Mouse (Mus musculus): ENCODE measurements around the gene Rnf150.

Rnf150 gene

GRCm38 (mm10) chr8:82889062-82889720, 26.0 kb downstream of the Rnf150 start:
- DNase-seq: no peak

GRCm38 (mm10) chr8:82895091-82895490, 31.9 kb downstream of the Rnf150 start:
- DNase-seq: no peak

- DNase-seq: no peak
Observed at GRCm38 (mm10) chr8:82896796-82897195, 33.6 kb downstream of the Rnf150 start.

GRCm38 (mm10) chr8:82897628-82898458, 34.7 kb downstream of the Rnf150 start:
- DNase-seq: no peak

DNA sequence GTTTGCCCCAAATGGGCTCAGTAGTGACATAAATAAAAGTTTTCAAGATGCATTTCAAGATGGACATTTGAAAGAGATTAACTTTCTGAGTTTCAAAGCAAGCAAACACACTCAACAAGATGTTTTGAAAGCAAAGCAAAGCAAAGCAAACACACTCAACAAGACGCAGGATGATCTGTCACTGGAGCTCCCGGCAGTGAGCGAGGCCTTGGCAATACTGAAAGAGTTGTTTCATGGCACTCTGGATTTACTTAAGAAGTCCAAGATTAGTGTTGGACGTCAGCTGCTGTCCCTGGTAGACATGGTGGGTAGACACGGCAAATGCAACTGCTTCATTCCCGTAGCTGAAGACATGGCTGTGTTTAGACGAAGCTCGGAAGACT, 35.3 kb downstream of the Rnf150 start:
- no peak for DNase-seq

- no peak for DNase-seq
Observed at GRCm38 (mm10) chr8:82900958-82901357, 37.8 kb downstream of the Rnf150 start.

DNA sequence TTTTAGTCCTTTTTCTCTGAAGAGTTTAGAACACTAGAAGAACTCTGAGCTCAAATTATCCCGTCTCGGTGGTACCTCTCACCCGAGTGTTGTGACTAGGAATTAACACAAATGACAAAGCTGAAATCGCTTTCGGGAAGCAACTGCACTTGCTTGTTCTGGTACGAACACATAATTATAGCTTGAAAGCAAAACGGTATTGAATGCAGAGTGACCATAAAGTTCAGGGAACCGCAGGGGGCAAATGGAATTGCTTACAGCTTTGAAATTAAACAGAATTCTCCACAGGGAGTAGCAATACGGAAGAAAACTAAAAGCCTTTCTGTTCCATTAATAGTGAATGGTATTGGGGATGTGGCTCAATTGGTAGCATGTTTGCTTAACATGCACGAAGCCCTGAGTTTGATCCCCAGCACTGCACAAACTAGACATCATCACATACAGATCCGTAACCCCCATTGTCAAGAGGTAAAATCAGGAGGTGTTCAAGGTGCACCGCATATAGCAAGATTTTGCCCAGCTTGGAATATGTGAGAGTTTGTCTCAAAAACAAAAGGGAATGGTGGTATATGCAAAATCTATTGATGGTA, 38.5 kb downstream of the Rnf150 start:
- no peak for DNase-seq

- DNase-seq: no peak
Observed at GRCm38 (mm10) chr8:82903497-82903896, 40.3 kb downstream of the Rnf150 start.

GRCm38 (mm10) chr8:82907271-82907670, 44.1 kb downstream of the Rnf150 start:
- DNase-seq: no peak

DNA sequence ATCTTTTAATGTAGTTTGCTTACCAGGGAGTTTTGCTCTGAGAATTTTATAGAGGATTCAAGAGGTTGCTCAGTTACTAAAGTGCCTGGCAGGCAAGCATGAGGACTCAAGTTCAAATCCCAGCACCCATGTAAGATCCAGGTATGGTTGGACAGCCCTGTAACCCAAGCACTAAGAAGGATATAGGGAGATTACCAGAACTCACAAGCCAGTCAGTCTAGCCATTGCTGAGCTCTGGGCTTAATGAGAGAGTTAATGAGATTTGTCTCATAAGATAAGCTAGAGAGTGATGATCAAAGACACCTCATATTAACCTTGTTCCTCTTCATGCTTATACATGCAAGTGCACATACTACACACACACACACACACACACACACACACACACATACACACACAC, 48.3 kb downstream of the Rnf150 start:
- DNase-seq: no peak

DNA sequence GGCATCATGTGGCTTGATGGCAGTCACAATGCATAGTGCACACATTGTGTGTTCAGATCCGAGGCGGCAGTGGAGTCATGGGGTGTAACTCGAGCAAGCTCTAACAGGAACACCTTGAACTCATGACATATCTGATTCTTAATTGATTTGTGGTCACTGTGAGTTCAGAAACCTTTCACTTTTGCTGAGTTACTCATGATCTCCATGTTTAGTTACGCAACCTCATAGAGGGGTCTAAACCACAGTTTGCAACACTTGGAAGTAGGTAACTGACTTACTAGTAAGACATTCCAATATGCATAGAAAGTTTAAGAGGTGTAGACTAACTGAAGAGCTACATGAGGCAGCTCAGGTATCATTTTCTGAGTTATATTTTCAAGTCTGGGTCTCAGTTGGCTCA, 49.1 kb downstream of the Rnf150 start:
- no peak for DNase-seq

DNA sequence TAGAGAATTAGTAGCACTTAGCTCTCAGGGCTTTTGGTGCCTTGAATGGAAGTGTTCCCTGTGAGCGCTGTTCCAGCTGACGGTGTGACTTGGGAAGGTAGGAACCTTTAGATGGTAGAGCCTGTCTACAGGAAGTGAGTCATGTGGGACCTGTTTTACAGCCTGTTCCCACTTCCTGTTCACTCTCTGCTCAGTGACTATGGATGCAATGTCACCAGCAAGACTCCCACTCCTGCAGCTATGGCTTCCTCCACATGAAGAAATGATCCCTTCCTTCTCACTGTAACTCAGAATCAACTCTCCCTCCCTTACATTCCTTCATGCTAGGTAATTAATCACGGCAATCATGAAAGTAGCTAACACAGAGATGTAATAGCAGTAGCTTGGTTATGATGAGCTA, 51.4 kb downstream of the Rnf150 start:
- no peak for DNase-seq

DNA sequence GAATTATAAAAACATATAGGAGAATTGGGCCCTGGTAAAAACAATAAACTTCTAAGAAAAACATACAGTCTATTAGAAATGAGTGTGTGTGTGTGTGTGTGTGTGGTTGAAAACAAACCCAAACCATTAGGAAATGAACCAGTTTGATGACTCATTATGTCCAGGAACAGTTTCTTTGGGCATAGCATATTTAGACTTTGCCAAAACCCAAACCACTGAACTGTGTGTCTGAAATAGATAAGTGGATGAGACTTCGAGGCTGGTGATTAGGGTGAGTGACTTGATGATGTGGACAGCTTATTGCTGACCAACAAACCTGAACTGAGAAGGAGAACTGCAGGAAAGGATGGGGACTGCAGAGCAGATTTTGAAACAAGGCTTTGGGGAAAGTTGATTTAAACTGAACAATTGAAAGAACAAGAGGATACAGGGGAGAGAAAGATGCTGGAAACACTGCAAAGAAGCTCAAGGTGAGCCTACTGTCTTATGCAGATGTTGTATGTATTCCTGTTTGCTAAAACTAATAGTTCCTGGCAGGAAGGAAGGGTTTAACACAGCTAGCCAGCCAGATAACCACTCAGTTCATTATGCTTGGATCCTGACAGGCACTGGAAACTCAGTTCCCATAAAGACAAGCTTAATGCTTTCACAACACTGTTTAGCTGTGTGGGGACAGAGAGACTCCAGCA, 53.8 kb downstream of the Rnf150 start:
- no peak for DNase-seq

DNA sequence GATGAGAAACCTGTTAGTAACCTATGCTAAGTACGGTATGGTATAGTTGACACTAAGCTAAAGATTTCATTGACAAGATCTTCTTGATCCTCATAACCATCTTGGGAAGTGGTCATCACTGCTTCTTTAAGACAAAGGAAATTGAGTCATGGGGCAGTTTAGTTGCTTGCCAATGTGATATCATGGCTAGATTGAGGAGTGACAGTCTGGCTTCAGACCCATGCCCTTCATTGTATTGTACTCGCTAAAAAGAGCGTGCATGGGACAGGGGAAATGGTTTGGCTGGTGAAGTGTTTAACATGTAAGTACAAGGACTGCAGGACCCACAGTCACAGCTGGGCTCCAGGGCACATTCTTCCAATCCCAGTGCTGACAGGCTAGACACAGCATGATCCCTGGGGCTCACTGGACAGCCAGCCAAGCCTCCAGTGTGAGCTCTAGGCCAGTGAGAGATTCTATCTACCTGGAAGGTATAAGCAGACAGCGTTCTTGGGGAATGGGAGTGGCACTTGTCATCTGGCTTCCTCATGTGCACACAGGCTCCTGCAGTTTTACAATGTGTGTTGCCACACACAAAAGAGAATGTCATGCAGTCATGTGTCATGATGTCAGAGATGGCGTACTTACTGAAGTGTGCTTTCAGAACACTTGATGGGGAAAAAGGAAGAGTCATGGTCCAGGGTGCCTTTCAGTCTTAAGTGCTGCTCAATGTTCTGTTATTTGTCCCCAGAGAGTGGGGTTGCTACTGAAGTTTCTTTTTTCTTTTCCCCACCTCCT, 54.6 kb downstream of the Rnf150 start:
- DNase-seq: no peak

DNA sequence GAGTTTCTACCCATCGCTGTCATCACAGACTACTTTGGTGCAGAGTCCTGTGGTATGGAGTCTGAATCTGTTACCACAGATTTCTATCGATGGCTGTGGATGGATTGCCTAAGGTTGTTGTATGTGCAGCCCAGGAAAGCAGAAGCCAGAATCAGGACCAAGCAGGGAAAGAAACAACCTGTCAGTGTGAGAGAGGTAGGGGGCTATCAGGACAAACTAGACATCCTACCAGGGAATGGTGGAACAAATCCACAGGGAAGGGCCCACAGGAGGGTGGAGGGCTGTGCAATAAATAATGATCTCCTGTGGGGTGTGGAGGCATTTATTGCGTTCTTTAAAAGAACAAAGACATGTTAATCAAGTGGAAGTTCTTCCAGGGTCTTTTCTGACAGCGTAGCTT, 56.5 kb downstream of the Rnf150 start:
- no peak for DNase-seq

GRCm38 (mm10) chr8:82920124-82920523, 57.0 kb downstream of the Rnf150 start:
- no peak for DNase-seq

DNA sequence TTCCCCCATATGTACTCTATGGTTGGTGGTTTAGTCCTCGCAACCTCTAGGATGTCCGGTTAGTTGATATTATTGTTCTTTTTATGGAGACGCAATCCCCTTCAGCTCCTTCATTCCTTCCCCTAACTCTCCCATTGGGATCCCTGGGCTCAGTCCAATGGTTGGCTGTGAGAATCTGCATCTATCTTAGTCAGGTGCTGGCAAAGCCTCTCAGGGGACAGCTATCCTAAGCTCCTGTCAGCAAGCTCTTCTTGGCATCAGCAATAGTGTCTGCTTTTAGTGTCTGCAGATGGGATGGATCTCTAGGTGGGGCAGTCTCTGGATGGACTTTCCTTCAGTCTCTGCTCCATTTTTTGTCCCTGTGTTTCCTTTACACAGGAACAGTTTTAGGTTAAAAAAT, 62.1 kb downstream of the Rnf150 start:
- DNase-seq: no peak

DNA sequence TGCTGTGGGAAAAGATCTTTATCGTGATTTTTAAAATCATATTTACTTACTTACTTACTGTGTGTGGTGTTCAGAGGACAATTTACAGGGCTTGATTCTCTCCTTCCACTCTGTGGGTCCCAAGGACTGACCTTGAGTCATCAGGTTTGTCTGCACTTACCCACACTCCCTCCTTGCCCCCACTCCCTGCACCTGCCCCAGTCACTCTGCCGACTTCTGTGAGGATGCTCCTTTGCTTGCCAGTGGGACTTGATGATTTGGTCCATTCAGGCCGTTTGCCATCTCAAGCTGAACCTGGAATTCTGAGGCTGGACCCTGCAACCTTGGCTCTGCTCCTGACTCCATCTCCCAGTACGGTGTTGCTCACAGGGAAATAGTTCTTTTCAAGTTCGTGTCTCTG, 63.4 kb downstream of the Rnf150 start:
- DNase-seq: no peak

DNA sequence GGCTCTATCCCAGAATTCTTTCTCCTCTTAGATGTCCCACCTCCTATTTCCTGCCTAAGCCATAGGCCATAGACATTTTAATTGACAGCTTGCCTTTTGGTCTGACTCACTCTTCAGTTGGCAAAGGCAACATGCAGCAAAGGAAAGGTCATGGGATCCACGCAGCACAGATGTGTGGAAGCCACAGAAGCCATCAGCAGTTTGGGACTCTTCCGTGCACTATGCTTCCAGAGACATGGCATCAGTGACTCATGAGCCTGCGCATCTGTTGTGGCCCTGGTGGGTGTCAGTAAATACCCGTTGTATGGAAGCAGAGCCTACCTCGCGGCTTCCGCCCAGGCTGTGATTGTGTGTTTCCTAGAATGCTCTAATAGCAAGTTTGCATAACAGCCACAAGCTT, 68.4 kb downstream of the Rnf150 start:
- no peak for DNase-seq

DNA sequence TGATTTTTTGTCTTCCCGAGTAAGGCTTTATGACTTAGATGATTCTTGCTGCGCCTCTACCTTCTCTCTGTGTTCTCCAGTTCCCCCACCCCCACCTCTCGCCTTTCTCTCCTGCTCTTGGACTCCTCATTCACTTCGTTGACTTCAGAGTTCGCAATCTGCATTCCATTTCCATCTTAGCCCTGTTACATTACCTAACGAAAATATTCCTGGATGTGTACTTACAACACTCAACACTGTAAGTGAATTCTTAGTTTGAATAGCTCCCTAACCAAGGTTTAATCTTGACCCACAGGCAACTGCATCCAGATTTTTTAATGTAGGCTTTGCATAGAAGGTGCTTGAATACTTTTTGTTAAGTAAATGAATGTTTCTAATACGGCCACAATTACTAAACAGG, 73.0 kb downstream of the Rnf150 start:
- DNase-seq: no peak

- DNase-seq: no peak
Observed at GRCm38 (mm10) chr8:82936866-82937265, 73.7 kb downstream of the Rnf150 start.

GRCm38 (mm10) chr8:82939912-82940311, 76.8 kb downstream of the Rnf150 start:
- no peak for DNase-seq
